Mouse (Mus musculus): Measurements from ENCODE around the gene Cdh4.

DNA sequence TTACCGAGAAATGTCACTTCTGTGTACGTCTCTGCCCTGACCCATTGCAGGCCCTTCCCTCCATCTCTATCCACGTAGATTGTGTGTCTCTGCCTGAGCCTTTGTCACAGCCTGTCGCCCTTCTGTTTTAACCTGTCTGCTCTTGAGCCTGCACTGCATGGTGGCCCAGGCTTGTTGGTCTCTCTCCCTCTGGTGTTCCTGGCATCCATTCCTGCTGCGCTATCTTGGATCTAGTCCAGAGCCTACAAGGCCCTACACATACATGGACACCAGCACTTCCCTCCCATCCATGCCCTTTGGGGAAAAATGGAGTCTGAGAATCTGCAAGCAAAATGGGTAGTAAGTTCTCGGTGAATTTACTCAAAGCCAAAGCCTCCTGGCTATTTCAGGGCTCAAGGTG is 91.0 kb downstream of the Cdh4 start:
- TF ChIP-seq CTCF (IDR thresholded peaks at IDR 0.05; ENCODE audit: low read depth): no peak
- no peak for TF ChIP-seq EP300 (IDR thresholded peaks at IDR 0.05; ENCODE audit: low read depth)
